Mouse (Mus musculus): ENCODE measurements around the gene Gdi2. TPM values are rescaled to one million over a fixed set of nuclear protein-coding genes. Genes with fewer than 3 reads are reported as not detected.
"Not testable (repeated sequence)": the region's sequence is repeated elsewhere in the genome, so short reads cannot be mapped to it uniquely, and the experiment has no call there.

Gene Gdi2
- 41.5 and 57.2 TPM in 2 replicates for polyA plus RNA-seq (2012; rRNA removed)
- polyA plus RNA-seq (2014; fragmentation: Nextera tagmentation; extraction: Ambion mirVana), result 162 and 174 TPM in 2 replicates

DNA sequence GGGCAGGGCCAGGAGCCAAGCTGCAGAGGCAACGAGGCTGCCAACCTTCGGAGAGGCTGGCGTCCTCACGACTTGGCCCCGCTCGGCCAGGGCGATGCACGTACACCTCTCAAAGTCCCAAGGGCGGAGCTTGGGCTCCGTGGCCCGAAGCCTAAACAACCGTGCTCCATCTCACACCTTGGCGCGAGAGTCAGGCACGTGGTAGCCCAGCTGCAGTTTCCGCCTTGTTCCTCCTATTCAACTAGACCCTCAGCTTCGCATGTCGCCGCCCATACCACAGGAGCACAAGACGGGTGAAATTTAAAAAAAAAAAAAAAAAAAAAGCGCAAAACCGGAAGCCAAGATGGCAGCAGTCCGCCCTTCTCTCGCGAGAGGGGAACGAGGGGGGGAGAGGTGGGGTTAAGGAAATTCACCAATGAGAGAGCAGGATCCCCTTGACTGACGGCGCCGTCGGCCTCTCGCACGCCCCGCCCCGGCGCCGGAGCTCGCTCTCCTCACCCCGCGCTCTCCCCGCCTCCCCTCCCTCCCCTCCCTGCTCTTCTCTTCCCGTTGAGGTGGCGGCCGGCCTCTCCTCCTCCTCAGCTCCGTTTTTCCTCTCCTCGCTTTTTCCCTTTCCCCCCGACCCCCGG is at the start of gene Gdi2:
Gdi2 (plus strand) TSS at position 470 of the 629 bp plus-strand sequence.
- Histone ChIP-seq H3K4me2 (ENCODE audit: low read depth) (peak within 1 kb of the TSS; percentile 92), H3K27me3 (ENCODE audit: control insufficient read depth, insufficient read depth, low read length) (no peaks in the 10 kb centered on the region), H3K36me3 (replicated peaks; ENCODE audit: control insufficient read depth, insufficient read depth, low read depth) (no peaks in the 10 kb centered on the region), H3K9ac (replicated peaks) (peak within 1 kb of the TSS; percentile 81), H3K27ac (peak within 1 kb of the TSS; percentile 87), H3K4me3 (ENCODE audit: insufficient read depth in 1 of 2, low read depth in 2 of 2, low read length in 2 of 2) (peak within 1 kb of the TSS; percentile 80 to 88), H3K4me1 (replicated peaks; ENCODE audit: control insufficient read depth in 2 of 2, insufficient read depth in 2 of 2, low read length in 1 of 2) (peaks cover 16 to 19% of the 10 kb centered on the region in 2 experiments), H3K9me3 (ENCODE audit: control insufficient read depth, low read length) (no peaks in the 10 kb centered on the region)
- peak; percentile 80 for TF ChIP-seq EP300 (IDR thresholded peaks at IDR 0.05; ENCODE audit: low read depth)
- no peak for TF ChIP-seq CTCF (IDR thresholded peaks at IDR 0.05; ENCODE audit: low read depth)
- under 1% methylated on average over 38 of the region's 47 CpGs for WGBS (ENCODE audit: insufficient replicate concordance)
- DNase-seq (ENCODE audit: low read depth in 3 of 3, low spot score in 3 of 3) (peak; percentile 96), ATAC-seq (ENCODE audit: insufficient read depth) (peak; percentile 96)

DNA sequence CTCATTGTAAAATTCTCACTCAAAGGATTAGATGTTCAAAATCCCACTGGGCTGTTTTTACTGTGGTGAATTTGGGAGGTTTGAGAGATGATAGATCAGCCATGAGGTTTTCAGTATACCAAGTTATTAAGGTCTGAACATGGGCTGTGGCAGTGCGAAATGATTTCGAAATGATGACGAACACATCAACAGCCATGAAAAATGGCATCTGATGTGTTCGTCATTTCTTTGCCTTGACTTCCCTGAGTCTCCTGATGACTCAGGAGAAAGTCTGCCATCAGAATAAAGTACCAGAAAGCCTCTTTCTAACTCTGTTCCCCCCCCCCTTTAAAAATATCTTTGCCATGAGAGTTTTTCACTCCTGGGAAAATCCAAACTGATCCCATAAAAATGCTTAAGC is 42.3 kb upstream of the Gdi2 start:
- Histone ChIP-seq H3K4me2 (ENCODE audit: low read depth) (no peak overlapping the region), H3K27me3 (ENCODE audit: control insufficient read depth, insufficient read depth, low read length) (no peaks in the 10 kb centered on the region), H3K27ac (no peak overlapping the region), H3K36me3 (replicated peaks; ENCODE audit: control insufficient read depth, insufficient read depth, low read depth) (no peaks in the 10 kb centered on the region), H3K4me3 (ENCODE audit: insufficient read depth in 1 of 2, low read depth in 2 of 2, low read length in 2 of 2) (no peak overlapping the region), H3K9me3 (ENCODE audit: control insufficient read depth, low read length) (no peaks in the 10 kb centered on the region), H3K4me1 (replicated peaks; ENCODE audit: control insufficient read depth in 2 of 2, insufficient read depth in 2 of 2, low read length in 1 of 2) (no peaks in the 10 kb centered on the region), H3K9ac (replicated peaks) (no peak overlapping the region)
- no peak for ATAC-seq (ENCODE audit: insufficient read depth)
- TF ChIP-seq CTCF (IDR thresholded peaks at IDR 0.05; ENCODE audit: low read depth), result no peak
- no peak for TF ChIP-seq EP300 (IDR thresholded peaks at IDR 0.05; ENCODE audit: low read depth)
- no peak for DNase-seq (ENCODE audit: low read depth in 3 of 3, low spot score in 3 of 3)
- WGBS (ENCODE audit: insufficient replicate concordance), result 66% methylated on average over 4 of the region's 4 CpGs

DNA sequence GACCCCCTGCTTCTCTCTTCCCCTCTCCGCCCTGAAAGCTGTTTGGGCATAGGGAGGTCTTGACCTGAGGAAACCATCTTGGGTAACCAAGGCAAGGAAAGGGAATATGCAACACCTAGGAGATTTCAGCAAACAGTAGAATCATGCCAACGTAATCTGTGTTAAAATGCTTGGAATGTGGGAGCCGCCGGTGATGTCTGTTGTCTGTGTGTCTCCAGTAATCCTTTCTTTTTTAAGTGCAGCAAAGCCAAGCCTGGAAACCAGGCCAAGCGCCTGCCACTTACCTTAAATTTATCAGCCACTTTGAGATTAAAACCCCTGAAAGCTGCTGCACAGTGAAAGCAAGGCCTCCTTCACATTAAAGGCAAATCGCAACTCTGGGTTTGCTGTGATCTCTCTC is 36.8 kb upstream of the Gdi2 start:
- WGBS (ENCODE audit: insufficient replicate concordance), result 72% methylated on average over 6 of the region's 6 CpGs
- H3K4me1 ChIP-seq (replicated peaks; ENCODE audit: control insufficient read depth in 2 of 2, insufficient read depth in 2 of 2, low read length in 1 of 2); H3K27me3 ChIP-seq (ENCODE audit: control insufficient read depth, insufficient read depth, low read length); H3K4me2 ChIP-seq (ENCODE audit: low read depth); H3K36me3 ChIP-seq (replicated peaks; ENCODE audit: control insufficient read depth, insufficient read depth, low read depth); ATAC-seq (ENCODE audit: insufficient read depth); H3K9me3 ChIP-seq (ENCODE audit: control insufficient read depth, low read length); H3K27ac ChIP-seq; DNase-seq (ENCODE audit: low read depth in 3 of 3, low spot score in 3 of 3); H3K4me3 ChIP-seq (ENCODE audit: insufficient read depth in 1 of 2, low read depth in 2 of 2, low read length in 2 of 2); H3K9ac ChIP-seq (replicated peaks): not testable (repeated sequence)

DNA sequence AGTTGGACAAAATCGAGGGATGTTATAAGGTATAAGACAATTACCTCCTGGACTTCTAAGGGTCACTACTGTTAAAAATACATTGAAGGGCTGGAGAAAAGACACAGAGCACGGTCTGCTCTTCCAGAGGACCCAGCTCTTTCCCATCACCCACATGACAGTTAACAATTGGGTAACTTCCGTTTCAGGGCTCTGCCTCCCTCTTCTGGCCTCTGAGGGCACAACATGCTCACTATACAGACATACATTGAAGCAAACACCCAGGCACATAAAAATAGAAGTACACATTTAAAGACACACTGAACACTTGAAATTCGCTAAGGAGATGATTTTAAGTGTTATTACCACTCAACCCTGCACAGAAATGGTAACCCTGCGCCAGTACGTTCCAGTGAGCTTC is 22.5 kb upstream of the Gdi2 start:
- 53% methylated on average over 6 of the region's 6 CpGs for whole genome bisulfite sequencing (ENCODE audit: insufficient replicate concordance)
- not testable (repeated sequence) for H3K27me3 ChIP-seq (ENCODE audit: control insufficient read depth, insufficient read depth, low read length); H3K4me1 ChIP-seq (replicated peaks; ENCODE audit: control insufficient read depth in 2 of 2, insufficient read depth in 2 of 2, low read length in 1 of 2); H3K36me3 ChIP-seq (replicated peaks; ENCODE audit: control insufficient read depth, insufficient read depth, low read depth); DNase-seq (ENCODE audit: low read depth in 3 of 3, low spot score in 3 of 3); H3K4me2 ChIP-seq (ENCODE audit: low read depth); H3K4me3 ChIP-seq (ENCODE audit: insufficient read depth in 1 of 2, low read depth in 2 of 2, low read length in 2 of 2); ATAC-seq (ENCODE audit: insufficient read depth); H3K9me3 ChIP-seq (ENCODE audit: control insufficient read depth, low read length); H3K27ac ChIP-seq; H3K9ac ChIP-seq (replicated peaks)
- TF ChIP-seq CTCF (IDR thresholded peaks at IDR 0.05; ENCODE audit: low read depth), result peak; percentile 38; the same call in 1 of the 2 replicates

DNA sequence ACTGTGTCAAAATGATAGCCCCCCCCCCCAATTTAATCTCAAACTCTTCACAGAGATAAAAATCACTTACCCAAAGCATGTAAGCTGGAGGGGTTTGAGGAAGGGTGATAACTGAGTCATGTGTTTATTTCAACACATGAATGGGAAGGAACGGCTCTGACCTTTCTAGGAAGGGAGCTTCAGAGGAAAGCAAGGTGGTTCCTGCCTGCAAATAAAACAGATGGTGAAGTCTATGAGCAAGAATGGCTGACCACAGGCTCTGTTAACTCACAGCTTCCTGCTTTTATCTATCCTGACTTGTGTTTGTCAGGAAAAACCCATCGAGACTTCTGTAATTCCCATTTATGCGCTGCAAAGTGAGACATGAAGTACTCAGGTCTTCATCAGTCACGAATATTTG is 18.5 kb upstream of the Gdi2 start:
- H3K27ac ChIP-seq; H3K27me3 ChIP-seq (ENCODE audit: control insufficient read depth, insufficient read depth, low read length); H3K9ac ChIP-seq (replicated peaks); H3K36me3 ChIP-seq (replicated peaks; ENCODE audit: control insufficient read depth, insufficient read depth, low read depth); H3K4me1 ChIP-seq (replicated peaks; ENCODE audit: control insufficient read depth in 2 of 2, insufficient read depth in 2 of 2, low read length in 1 of 2); H3K4me3 ChIP-seq (ENCODE audit: insufficient read depth in 1 of 2, low read depth in 2 of 2, low read length in 2 of 2); H3K9me3 ChIP-seq (ENCODE audit: control insufficient read depth, low read length); DNase-seq (ENCODE audit: low read depth in 3 of 3, low spot score in 3 of 3); H3K4me2 ChIP-seq (ENCODE audit: low read depth); ATAC-seq (ENCODE audit: insufficient read depth): not testable (repeated sequence)
- 15% methylated on average over 3 of the region's 4 CpGs for WGBS (ENCODE audit: insufficient replicate concordance)

DNA sequence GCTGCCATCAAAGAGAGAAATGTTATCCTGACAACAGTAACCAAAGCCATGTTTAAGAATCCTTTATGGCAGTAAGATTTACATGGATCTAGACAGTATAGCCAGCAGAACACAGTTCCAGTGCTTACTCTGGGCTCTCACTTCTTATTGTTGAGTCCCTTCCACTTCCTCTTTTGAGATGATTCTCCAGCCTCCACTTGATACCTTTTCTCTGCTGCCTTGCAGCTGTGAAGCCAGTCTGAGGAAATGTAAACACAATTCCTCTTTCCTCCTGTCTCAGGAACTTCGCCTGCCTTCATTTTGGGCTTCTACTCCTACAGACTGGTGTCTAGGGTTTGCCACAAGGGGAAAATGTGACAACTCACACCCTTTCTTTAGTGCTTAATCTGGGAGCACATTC is 17.9 kb upstream of the Gdi2 start:
- not testable (repeated sequence) for ATAC-seq (ENCODE audit: insufficient read depth); H3K4me2 ChIP-seq (ENCODE audit: low read depth); H3K9ac ChIP-seq (replicated peaks); H3K36me3 ChIP-seq (replicated peaks; ENCODE audit: control insufficient read depth, insufficient read depth, low read depth); H3K27me3 ChIP-seq (ENCODE audit: control insufficient read depth, insufficient read depth, low read length); H3K4me3 ChIP-seq (ENCODE audit: insufficient read depth in 1 of 2, low read depth in 2 of 2, low read length in 2 of 2); H3K27ac ChIP-seq; H3K9me3 ChIP-seq (ENCODE audit: control insufficient read depth, low read length); H3K4me1 ChIP-seq (replicated peaks; ENCODE audit: control insufficient read depth in 2 of 2, insufficient read depth in 2 of 2, low read length in 1 of 2); DNase-seq (ENCODE audit: low read depth in 3 of 3, low spot score in 3 of 3)
- WGBS (ENCODE audit: insufficient replicate concordance), result 6% methylated on average over 1 of the region's 1 CpGs

Data from liver, embryonic 14.5 days (tissue).